7 mouse cellular contexts compared by ENCODE assay signal in the genomic region with DNA sequence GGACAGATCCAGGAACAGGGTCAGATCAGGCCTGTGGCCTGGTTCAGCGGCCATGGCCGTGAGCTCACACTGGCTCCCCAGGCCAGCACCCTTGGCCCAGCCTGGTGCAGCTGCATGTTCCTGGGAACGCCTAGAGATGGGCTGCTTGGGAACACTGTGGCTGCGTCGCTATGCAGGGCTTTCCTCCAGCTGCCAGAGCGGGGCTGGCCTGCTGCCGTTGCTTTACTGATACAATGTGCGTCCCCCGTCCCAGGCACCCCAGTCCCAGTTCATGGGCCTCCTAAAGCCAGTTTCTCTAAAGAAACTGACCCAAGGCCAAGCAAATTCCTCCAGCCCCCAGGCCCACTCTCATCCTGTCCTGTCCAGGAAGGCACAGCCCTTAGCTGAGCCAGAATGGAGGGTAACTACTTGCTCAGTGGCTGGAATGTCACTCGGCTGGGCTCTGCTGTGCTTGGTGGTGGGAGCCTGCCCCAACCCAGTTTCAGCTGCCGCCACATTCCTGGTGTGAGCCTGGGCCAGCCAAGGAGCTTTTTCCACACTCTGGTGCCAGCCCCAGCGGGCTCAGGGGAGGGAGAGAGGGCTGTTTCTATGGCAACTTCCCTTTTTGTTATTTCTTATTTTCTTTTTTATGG. TPM values are rescaled to one million over a fixed set of nuclear protein-coding genes. Genes with fewer than 3 reads are reported as not detected.
DNase-seq lines count a peak whose midpoint lies in the region; ATAC-seq and TF ChIP-seq lines count a peak whose summit lies in the region.

No protein-coding gene starts in this region.

- peak; percentile 92 for ATAC-seq in embryonic facial prominence, embryonic 14.5 days (ENCODE audit: low read depth)

- peak overlapping the region; percentile 51 for H3K9ac ChIP-seq in embryonic facial prominence, embryonic 14.5 days (ENCODE audit: low read depth, low read length)

- H3K27me3 ChIP-seq in embryonic facial prominence, embryonic 14.5 days (replicated peaks; ENCODE audit: control insufficient read depth, insufficient read depth, low read length): no peaks in the 10 kb centered on the region
- H3K27me3 ChIP-seq in kidney, adult 2 months (replicated peaks; ENCODE audit: control insufficient read depth, insufficient read depth, low read length): no peaks in the 10 kb centered on the region

- TF ChIP-seq POLR2A in kidney, adult 2 months (IDR thresholded peaks at IDR 0.05; ENCODE audit: low read depth, low read length): no peak

- H3K27ac ChIP-seq in embryonic facial prominence, embryonic 14.5 days (replicated peaks; ENCODE audit: low read depth, low read length): peak overlapping the region; percentile 99
- peak overlapping the region; percentile 75 for H3K27ac ChIP-seq in kidney, adult 2 months (ENCODE audit: insufficient read depth, low read depth, low read length)

- peak; percentile 47 to 63 for DNase-seq in adrenal gland, postnatal 36 days
- DNase-seq in embryonic facial prominence, embryonic 14.5 days (ENCODE audit: low spot score): peak; percentile 94
- DNase-seq in heart, adult 9 months (ENCODE audit: low spot score in 2 of 2): peak; percentile 88 to 89
- DNase-seq in kidney, adult 2 months: peak; percentile 75
- DNase-seq in liver: peak; percentile 40
- DNase-seq in neural tube, embryonic 10.5 days (ENCODE audit: extremely low spot score, low spot score): peak; percentile 64
- DNase-seq in thymus, postnatal 14 days: no peak

- no peak for TF ChIP-seq CTCF in kidney, adult 2 months (conservative IDR thresholded peaks at IDR 0.05; ENCODE audit: insufficient read depth, insufficient read length, low read depth, low read length)

- peak overlapping the region; percentile 38 for H3K4me2 ChIP-seq in embryonic facial prominence, embryonic 14.5 days (ENCODE audit: low read depth, low read length)

- H3K4me1 ChIP-seq in embryonic facial prominence, embryonic 14.5 days (ENCODE audit: control insufficient read depth, insufficient read depth, low read length): peaks cover 46% of the 10 kb centered on the region
- peaks cover 29% of the 10 kb centered on the region for H3K4me1 ChIP-seq in kidney, adult 2 months (ENCODE audit: control insufficient read depth, insufficient read depth, low read length)

- 14% methylated on average over 12 of the region's 12 CpGs for WGBS in embryonic facial prominence, embryonic 14.5 days
- 42% methylated on average over 12 of the region's 12 CpGs for WGBS in kidney, adult 2 months

- H3K4me3 ChIP-seq in embryonic facial prominence, embryonic 14.5 days (ENCODE audit: low read depth, low read length): no peak overlapping the region
- H3K4me3 ChIP-seq in kidney, adult 2 months (ENCODE audit: insufficient read depth, low read depth, low read length): no peak overlapping the region

- no peaks in the 10 kb centered on the region for H3K9me3 ChIP-seq in embryonic facial prominence, embryonic 14.5 days (ENCODE audit: control insufficient read depth, low read length)

- no peaks in the 10 kb centered on the region for H3K36me3 ChIP-seq in embryonic facial prominence, embryonic 14.5 days (ENCODE audit: control insufficient read depth, insufficient read depth, low read length)
- H3K36me3 ChIP-seq in kidney, adult 2 months (ENCODE audit: control insufficient read depth, insufficient read depth, low read length): no peaks in the 10 kb centered on the region

RNA-seq across cellular contexts. Expression of gene Morn1, which starts 57.6 kb away (rescaled TPM):
- 1 to 10 TPM; 7.7 to 7.9 TPM for total RNA-seq in adrenal gland, postnatal 36 days (2021)
- polyA plus RNA-seq in embryonic facial prominence, embryonic 14.5 days (2014; fragmentation: Nextera tagmentation; extraction: Ambion mirVana): 3.9 and 4.7 TPM in 2 replicates
- polyA plus RNA-seq in kidney, adult 2 months (2012; rRNA removed): 10.4 and 12.4 TPM in 2 replicates

RNA-seq across cellular contexts. Expression of gene Rer1, which starts 57.8 kb away (rescaled TPM):
- total RNA-seq in adrenal gland, postnatal 36 days (2021): 100 to 1,000 TPM; 106 to 114 TPM
- 180 and 187 TPM in 2 replicates for polyA plus RNA-seq in embryonic facial prominence, embryonic 14.5 days (2014; fragmentation: Nextera tagmentation; extraction: Ambion mirVana)
- 133 TPM in 2 replicates for polyA plus RNA-seq in kidney, adult 2 months (2012; rRNA removed)
